Mouse (Mus musculus) midbrain, embryonic 12.5 days (tissue): Measurements from ENCODE around the gene Jak1. TPM values are rescaled to one million over a fixed set of nuclear protein-coding genes. Genes with fewer than 3 reads are reported as not detected.

Experiments used
- ATAC-seq: fragments of 200-750 bp; cut with Nextera tagmentation; 2 replicates; pipeline ENCODE4 v1.8.0; 2017; ENCODE audit warnings: low read depth, moderate TSS enrichment, moderate library complexity; ENCODE audit not compliant: low FRiP score
- H3K27ac ChIP-seq: fragments of 300-500 bp; sonication (generic); replicated peaks from 2 replicates; pipeline ENCODE4 v1.5.1; 2016; ENCODE audit warnings: mild to moderate bottlenecking
- H3K27me3 ChIP-seq: fragments of 300-500 bp; sonication (generic); 2 replicates; pipeline ENCODE4 v1.6.1; 2016; ENCODE audit warnings: mild to moderate bottlenecking
- H3K36me3 ChIP-seq: fragments of 300-500 bp; sonication (generic); 2 replicates; pipeline ENCODE4 v1.6.1; 2016
- H3K4me1 ChIP-seq: fragments of 300-500 bp; sonication (generic); 2 replicates; pipeline ENCODE4 v1.6.1; 2016
- H3K4me2 ChIP-seq: fragments of 300-500 bp; sonication (generic); replicated peaks from 2 replicates; pipeline ENCODE4 v1.6.1; 2016; ENCODE audit warnings: mild to moderate bottlenecking, moderate library complexity
- H3K4me3 ChIP-seq: fragments of 300-500 bp; sonication (generic); 2 replicates; pipeline ENCODE4 v1.5.1; 2016; ENCODE audit warnings: mild to moderate bottlenecking
- H3K9ac ChIP-seq: fragments of 300-500 bp; sonication (generic); replicated peaks from 2 replicates; pipeline ENCODE4 v1.6.1; 2016; ENCODE audit warnings: mild to moderate bottlenecking, moderate library complexity
- H3K9me3 ChIP-seq: fragments of 300-500 bp; sonication (generic); 2 replicates; pipeline ENCODE4 v1.6.1; 2016; ENCODE audit warnings: mild to moderate bottlenecking
- WGBS: fragments of 180-500 bp; shearing (Covaris S2); methylation state at CpG from one replicate; pipeline ENCODE4 v1.1.7; 2016; 5-methylcytosine and 5-hydroxymethylcytosine counted together
- polyA plus RNA-seq: library from polyadenylated mRNA; unstranded; fragments of >200 nt; fragmentation: Nextera tagmentation; extraction: Ambion mirVana; gene quantifications from 2 replicates; pipeline ENCODE4 v1.2.1, GENCODE M21; 2016

Gene Jak1
- polyA plus RNA-seq, 1 experiment from 2014 or later: 52.6 TPM

DNA sequence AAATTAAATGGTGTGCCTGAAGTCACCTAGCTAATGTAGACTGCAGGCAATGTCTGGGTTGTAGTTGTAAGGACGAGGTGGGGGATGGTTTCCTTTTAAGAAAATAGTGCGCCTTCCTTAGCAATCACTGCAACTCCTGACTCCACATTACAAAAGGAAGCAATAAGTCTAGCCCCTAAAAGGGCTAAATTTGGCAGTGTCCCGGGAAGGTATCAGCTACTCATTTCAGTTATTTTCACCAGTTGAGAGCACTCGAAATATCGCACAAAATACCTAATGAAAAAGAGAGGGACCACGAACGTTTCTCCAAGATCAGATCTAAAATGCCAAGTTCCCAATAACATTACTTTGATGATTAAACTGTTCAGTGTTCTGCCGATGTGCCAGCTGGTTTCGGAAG is 28.6 kb upstream of the Jak1 start:
- Histone ChIP-seq H3K4me3 (no peak overlapping the region; the same call in 1 of the 2 replicates), H3K9me3 (no peaks in the 10 kb centered on the region), H3K27ac (no peak overlapping the region), H3K4me2 (peak overlapping the region; percentile 79; the same call in 1 of the 2 replicates), H3K9ac (no peak overlapping the region), H3K27me3 (peaks cover 51% of the 10 kb centered on the region), H3K36me3 (no peaks in the 10 kb centered on the region), H3K4me1 (peaks cover 18% of the 10 kb centered on the region)
- ATAC-seq: peak; percentile 9; the same call in 1 of the 2 replicates
- WGBS: 44% methylated on average over 9 of the region's 9 CpGs

GRCm38 (mm10) chr4:101292736-101293541 is 27.9 kb upstream of the Jak1 start:
- ATAC-seq: peak; percentile 70; the same call in 1 of the 2 replicates
- 1% methylated on average over 49 of the region's 49 CpGs for WGBS
- H3K9me3 ChIP-seq: no peaks in the 10 kb centered on the region
- H3K36me3 ChIP-seq: no peaks in the 10 kb centered on the region
- no peak overlapping the region for H3K27ac ChIP-seq
- H3K4me3 ChIP-seq: peak overlapping the region; percentile 49
- peak overlapping the region; percentile 79 for H3K4me2 ChIP-seq
- H3K4me1 ChIP-seq: peaks cover 22% of the 10 kb centered on the region
- peak overlapping the region; percentile 50 for H3K9ac ChIP-seq
- peaks cover 51% of the 10 kb centered on the region for H3K27me3 ChIP-seq

DNA sequence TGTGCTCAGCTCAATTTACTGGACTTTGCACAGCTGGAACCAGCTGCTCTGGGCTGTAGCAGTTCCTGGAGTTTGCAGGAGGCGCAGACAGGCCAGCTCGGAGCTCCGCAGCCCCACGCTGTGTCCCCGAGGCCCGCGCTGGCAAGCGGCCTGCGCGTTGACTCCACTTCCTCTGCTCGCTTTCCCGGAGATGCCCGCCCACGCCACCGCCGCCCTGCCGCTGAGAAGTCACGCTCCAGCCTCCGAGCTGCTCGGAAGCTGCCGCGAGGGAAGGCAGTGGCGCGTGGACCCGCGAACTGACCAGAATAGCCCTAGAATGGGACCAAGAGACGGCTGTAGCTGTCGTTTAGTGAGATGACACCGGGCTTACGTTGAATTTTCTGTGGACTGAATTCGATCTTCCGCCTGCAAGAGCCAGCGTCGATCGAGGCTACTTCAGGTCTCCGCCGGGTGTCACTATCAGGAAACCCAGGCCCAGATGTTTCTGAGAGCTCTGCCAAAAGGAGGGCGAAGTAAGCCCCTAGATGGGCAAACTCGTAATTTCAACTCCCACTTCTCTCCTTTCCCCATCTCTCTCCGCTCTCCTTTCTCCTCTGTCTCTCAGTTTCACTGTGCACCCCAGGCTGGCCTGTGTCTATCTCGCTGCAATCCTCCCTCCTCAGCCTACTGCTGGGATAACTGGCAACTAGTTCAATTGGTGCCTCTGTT is 27.1 kb upstream of the Jak1 start:
- 1% methylated on average over 41 of the region's 41 CpGs for WGBS
- Histone ChIP-seq H3K4me1 (peaks cover 22% of the 10 kb centered on the region), H3K36me3 (no peaks in the 10 kb centered on the region), H3K9me3 (no peaks in the 10 kb centered on the region), H3K4me3 (peak overlapping the region; percentile 49), H3K27ac (no peak overlapping the region), H3K4me2 (peak overlapping the region; percentile 79), H3K27me3 (peaks cover 51% of the 10 kb centered on the region), H3K9ac (peak overlapping the region; percentile 50)
- peak; percentile 58; the same call in 1 of the 2 replicates for ATAC-seq

DNA sequence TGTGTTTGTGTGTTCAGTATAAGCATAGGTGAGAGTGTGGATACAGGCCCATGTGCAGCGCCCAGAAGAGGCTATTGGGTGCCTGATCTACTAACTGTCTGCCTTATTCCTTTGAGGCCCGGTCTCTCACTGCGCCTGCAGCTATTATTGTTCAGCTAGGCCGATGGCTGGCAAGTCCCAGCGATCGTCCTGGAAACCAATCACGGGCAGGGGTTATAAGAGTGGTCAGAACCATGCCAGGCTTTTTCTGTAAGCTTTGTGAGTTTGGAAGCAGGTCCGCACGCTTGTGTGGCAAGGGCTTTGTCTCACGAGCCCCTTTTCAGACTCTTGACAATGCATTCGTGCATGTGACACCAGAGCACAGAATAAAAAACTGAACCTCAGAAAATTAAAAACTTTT is 23.2 kb upstream of the Jak1 start:
- no peak overlapping the region for H3K27ac ChIP-seq
- WGBS: 34% methylated on average over 11 of the region's 11 CpGs
- no peak overlapping the region for H3K4me3 ChIP-seq
- ATAC-seq: no peak
- no peak overlapping the region for H3K9ac ChIP-seq
- peaks cover 21% of the 10 kb centered on the region for H3K4me1 ChIP-seq
- H3K36me3 ChIP-seq: no peaks in the 10 kb centered on the region
- H3K9me3 ChIP-seq: no peaks in the 10 kb centered on the region
- H3K27me3 ChIP-seq: peaks cover 35% of the 10 kb centered on the region
- no peak overlapping the region for H3K4me2 ChIP-seq

GRCm38 (mm10) chr4:101286562-101286961 is 21.5 kb upstream of the Jak1 start:
- no peak for ATAC-seq
- no peak overlapping the region for H3K4me3 ChIP-seq
- no peak overlapping the region for H3K9ac ChIP-seq
- no peaks in the 10 kb centered on the region for H3K36me3 ChIP-seq
- no peak overlapping the region for H3K4me2 ChIP-seq
- H3K4me1 ChIP-seq: 0 out of 2 replicates have a peak, but pooled peaks cover 6% of the 10 kb centered on the region
- H3K27ac ChIP-seq: no peak overlapping the region
- no peaks in the 10 kb centered on the region for H3K9me3 ChIP-seq
- WGBS: 80% methylated on average over 6 of the region's 6 CpGs
- peaks cover 19% of the 10 kb centered on the region for H3K27me3 ChIP-seq

- Histone ChIP-seq H3K4me2 (no peak overlapping the region), H3K36me3 (no peaks in the 10 kb centered on the region), H3K9ac (no peak overlapping the region), H3K4me3 (no peak overlapping the region), H3K27me3 (peaks cover 15% of the 10 kb centered on the region), H3K27ac (no peak overlapping the region), H3K9me3 (no peaks in the 10 kb centered on the region), H3K4me1 (0 out of 2 replicates have a peak, but pooled peaks cover 6% of the 10 kb centered on the region)
- WGBS: 66% methylated on average over 2 of the region's 2 CpGs
- ATAC-seq: no peak
Observed at GRCm38 (mm10) chr4:101285906-101286432, 20.9 kb upstream of the Jak1 start.

- WGBS: 78% methylated on average over 4 of the region's 4 CpGs
- H3K36me3 ChIP-seq: no peaks in the 10 kb centered on the region
- no peak for ATAC-seq
- H3K9me3 ChIP-seq: no peaks in the 10 kb centered on the region
- H3K27me3 ChIP-seq: peaks cover 2% of the 10 kb centered on the region; the same call in 1 of the 2 replicates
- H3K4me2 ChIP-seq: no peak overlapping the region
- H3K4me3 ChIP-seq: no peak overlapping the region
- H3K27ac ChIP-seq: no peak overlapping the region
- no peak overlapping the region for H3K9ac ChIP-seq
- 0 out of 2 replicates have a peak, but pooled peaks cover 6% of the 10 kb centered on the region for H3K4me1 ChIP-seq
Observed at GRCm38 (mm10) chr4:101283938-101284337, 18.9 kb upstream of the Jak1 start.

- ATAC-seq: no peak
- Histone ChIP-seq H3K4me2 (no peak overlapping the region), H3K27me3 (no peaks in the 10 kb centered on the region; the same call in 1 of the 2 replicates), H3K9ac (no peak overlapping the region), H3K4me1 (no peaks in the 10 kb centered on the region), H3K4me3 (no peak overlapping the region), H3K36me3 (no peaks in the 10 kb centered on the region), H3K9me3 (no peaks in the 10 kb centered on the region), H3K27ac (no peak overlapping the region)
- WGBS: 64% methylated on average over 1 of the region's 1 CpGs
Observed at GRCm38 (mm10) chr4:101282237-101282636, 17.2 kb upstream of the Jak1 start.

- H3K27ac ChIP-seq: no peak overlapping the region
- WGBS: 83% methylated on average over 2 of the region's 2 CpGs
- no peak overlapping the region for H3K4me3 ChIP-seq
Observed at GRCm38 (mm10) chr4:101280119-101280518, 15.0 kb upstream of the Jak1 start.

GRCm38 (mm10) chr4:101276456-101277070 is 11.5 kb upstream of the Jak1 start:
- 84% methylated on average over 6 of the region's 6 CpGs for WGBS
- no peak overlapping the region for H3K4me3 ChIP-seq
- H3K4me1 ChIP-seq: no peaks in the 10 kb centered on the region
- H3K9me3 ChIP-seq: no peaks in the 10 kb centered on the region
- no peak overlapping the region for H3K27ac ChIP-seq
- no peaks in the 10 kb centered on the region for H3K36me3 ChIP-seq
- ATAC-seq: no peak
- H3K4me2 ChIP-seq: no peak overlapping the region
- no peaks in the 10 kb centered on the region for H3K27me3 ChIP-seq
- no peak overlapping the region for H3K9ac ChIP-seq

More at GRCm38 (mm10) chr4:101280119-101280518, 15.0 kb upstream of the Jak1 start:
- no peak overlapping the region for H3K4me2 ChIP-seq
- H3K9ac ChIP-seq: no peak overlapping the region
- ATAC-seq: no peak
- no peaks in the 10 kb centered on the region for H3K4me1 ChIP-seq
- no peaks in the 10 kb centered on the region; the same call in 1 of the 2 replicates for H3K27me3 ChIP-seq
- H3K9me3 ChIP-seq: no peaks in the 10 kb centered on the region
- no peaks in the 10 kb centered on the region for H3K36me3 ChIP-seq

GRCm38 (mm10) chr4:101275881-101276280 is 10.8 kb upstream of the Jak1 start:
- Histone ChIP-seq H3K9me3 (no peaks in the 10 kb centered on the region), H3K36me3 (no peaks in the 10 kb centered on the region), H3K27ac (no peak overlapping the region), H3K4me1 (no peaks in the 10 kb centered on the region), H3K4me2 (no peak overlapping the region), H3K27me3 (no peaks in the 10 kb centered on the region), H3K4me3 (no peak overlapping the region), H3K9ac (no peak overlapping the region)
- 92% methylated on average over 3 of the region's 3 CpGs for WGBS
- no peak for ATAC-seq
